Mouse (Mus musculus): ENCODE data around the gene Uchl1. TPM values are rescaled to one million over a fixed set of nuclear protein-coding genes. Genes with fewer than 3 reads are reported as not detected.

Gene Uchl1
- total RNA-seq, 2 experiments from 2014 or later: 8.5 to 8.8 TPM

GRCm38 (mm10) chr5:66703317-66704004 is 27.6 kb downstream of the Uchl1 start:
- DNase-seq: peak in 1 of 2 experiments; percentile 28
- intact Hi-C loops (cut with DNase I): loop anchor here (2.0 kb wide), 1 partner anchor 307 kb away; no protein-coding TSS in a partner anchor

GRCm38 (mm10) chr5:66707859-66708258 is 32.0 kb downstream of the Uchl1 start:
- intact Hi-C loops (cut with DNase I): no loop called here
- no peak for DNase-seq

GRCm38 (mm10) chr5:66710445-66711019 is 34.6 kb downstream of the Uchl1 start:
- intact Hi-C loops (cut with DNase I): loop anchor here (1.0 to 5.0 kb wide), 3 partner anchors 187 to 306 kb away; no protein-coding TSS in a partner anchor
- DNase-seq: peak in 1 of 2 experiments; percentile 22

GRCm38 (mm10) chr5:66712801-66713200 is 36.9 kb downstream of the Uchl1 start:
- intact Hi-C loops (cut with DNase I): loop anchor here (5.0 kb wide), 2 partner anchors 184 to 284 kb away; no protein-coding TSS in a partner anchor
- DNase-seq: peak in 1 of 2 experiments; percentile 21

- intact Hi-C loops (cut with DNase I): no loop called here
- DNase-seq: no peak
These were observed 39.6 kb downstream of the Uchl1 start for GRCm38 (mm10) chr5:66715498-66715931.

- intact Hi-C loops (cut with DNase I): loop anchor here (2.0 kb wide), 1 partner anchor 27 kb away; the partner anchor contains the start of gene Limch1
- DNase-seq: no peak
These were observed 42.0 kb downstream of the Uchl1 start for GRCm38 (mm10) chr5:66717931-66718330.

- DNase-seq: no peak
- intact Hi-C loops (cut with DNase I): loop anchor here (2.0 kb wide), 1 partner anchor 26 kb away; the partner anchor contains the start of gene Limch1
These were observed 42.5 kb downstream of the Uchl1 start for GRCm38 (mm10) chr5:66718413-66718812.

GRCm38 (mm10) chr5:66718880-66719279 is 43.0 kb downstream of the Uchl1 start:
- intact Hi-C loops (cut with DNase I): loop anchor here (2.0 kb wide), 1 partner anchor 26 kb away; the partner anchor contains the start of gene Limch1
- DNase-seq: no peak

GRCm38 (mm10) chr5:66720921-66721320 is 45.0 kb downstream of the Uchl1 start:
- DNase-seq: no peak

GRCm38 (mm10) chr5:66722586-66722985 is 46.7 kb downstream of the Uchl1 start:
- DNase-seq: no peak
- intact Hi-C loops (cut with DNase I): no loop called here

More at GRCm38 (mm10) chr5:66720921-66721320, 45.0 kb downstream of the Uchl1 start:
- intact Hi-C loops (cut with DNase I): no loop called here

- intact Hi-C loops (cut with DNase I): no loop called here
- DNase-seq: no peak
These were observed 47.1 kb downstream of the Uchl1 start for GRCm38 (mm10) chr5:66723037-66723436.

GRCm38 (mm10) chr5:66723626-66724025 is 47.7 kb downstream of the Uchl1 start:
- intact Hi-C loops (cut with DNase I): no loop called here
- no peak for DNase-seq

GRCm38 (mm10) chr5:66729306-66729705 is 53.4 kb downstream of the Uchl1 start:
- no peak for DNase-seq
- intact Hi-C loops (cut with DNase I): no loop called here

GRCm38 (mm10) chr5:66730621-66731301 is 54.9 kb downstream of the Uchl1 start:
- DNase-seq: no peak
- intact Hi-C loops (cut with DNase I): no loop called here

GRCm38 (mm10) chr5:66731302-66731697 is 55.4 kb downstream of the Uchl1 start:
- intact Hi-C loops (cut with DNase I): no loop called here
- DNase-seq: no peak

- intact Hi-C loops (cut with DNase I): no loop called here
These were observed 57.7 kb downstream of the Uchl1 start for GRCm38 (mm10) chr5:66733556-66733955.

More at GRCm38 (mm10) chr5:66733556-66733955, 57.7 kb downstream of the Uchl1 start:
- DNase-seq: no peak

Other genes starting within 250 kb of the Uchl1 start
- 10 to 100 TPM; 37.3 to 52.7 TPM for gene Apbb2, start 57.3 kb upstream of the Uchl1 start, total RNA-seq (2021)
- 100 to 1,000 TPM; 238 to 297 TPM for gene Limch1, start 69.7 kb downstream of the Uchl1 start, total RNA-seq (2021)